Mouse (Mus musculus) forelimb bud, embryonic 11.5 days (tissue): ENCODE results near the gene Map1a.

Source experiments
- DNase-seq: peaks from one replicate; pipeline ENCODE4 v3.0.0-alpha.2; 2012; ENCODE audit warnings: low read depth, low spot score

The Map1a gene

DNA sequence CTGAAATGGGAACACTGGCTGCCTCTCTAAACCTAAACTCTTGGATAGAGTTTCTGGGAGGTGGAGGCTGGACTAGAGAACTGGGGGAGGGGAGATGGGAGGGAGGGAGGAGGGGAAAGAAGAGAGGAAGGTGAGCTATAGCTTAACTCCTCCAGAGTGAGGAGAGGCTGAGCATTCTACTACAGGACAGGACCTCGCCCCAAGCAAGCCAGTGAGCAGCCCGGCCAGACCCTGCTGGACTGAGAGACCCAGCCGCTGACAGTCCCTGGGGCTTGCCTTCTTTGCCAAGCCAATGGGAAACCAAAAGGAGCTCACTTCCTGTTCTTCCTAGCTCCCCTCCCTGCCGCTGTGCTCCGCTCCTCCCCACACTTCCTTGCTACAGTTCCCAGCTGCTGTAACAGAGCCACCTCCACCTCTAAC is 19.6 kb downstream of the Map1a start:
- peak; percentile 11 for DNase-seq

DNA sequence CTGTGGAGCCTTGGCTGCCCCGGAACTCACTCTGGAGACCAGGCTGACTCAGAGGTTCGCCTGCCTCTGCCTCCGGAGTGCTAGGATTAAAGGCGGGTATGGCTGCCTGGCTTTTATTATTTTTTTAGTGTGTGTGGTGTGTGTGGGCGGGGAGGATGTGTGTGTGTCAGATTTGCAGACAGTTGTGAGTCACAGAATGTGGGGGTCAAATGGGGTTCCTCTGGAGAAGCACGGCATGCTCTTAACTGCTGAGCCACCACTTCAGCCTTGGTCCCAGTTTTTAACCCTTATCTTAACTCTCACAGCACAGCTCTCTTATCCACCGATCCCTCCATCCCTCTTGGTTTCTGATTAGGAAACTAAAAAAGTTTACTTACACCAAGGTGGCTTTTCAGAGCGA is 26.9 kb downstream of the Map1a start:
- no peak for DNase-seq

DNA sequence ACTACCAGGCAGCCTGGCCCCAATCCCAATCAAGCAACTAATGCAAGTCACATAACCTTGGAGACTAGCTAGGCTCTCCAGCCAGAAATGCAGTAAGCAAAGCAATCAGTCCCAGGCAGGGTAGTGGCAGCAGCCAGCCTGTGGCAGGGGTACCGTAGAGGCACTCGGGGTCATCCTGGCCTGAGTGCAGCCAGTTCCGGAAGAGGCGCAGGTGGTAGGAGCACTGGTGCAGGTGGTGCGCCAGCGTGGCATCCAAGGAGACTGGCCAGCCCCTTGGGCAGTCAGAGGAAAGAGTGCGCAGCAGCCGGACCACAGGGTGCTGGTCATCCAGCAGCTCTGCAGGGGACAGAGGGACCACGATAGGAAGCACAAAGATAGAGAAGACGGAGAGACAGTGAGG is 33.6 kb downstream of the Map1a start:
- no peak for DNase-seq

DNA sequence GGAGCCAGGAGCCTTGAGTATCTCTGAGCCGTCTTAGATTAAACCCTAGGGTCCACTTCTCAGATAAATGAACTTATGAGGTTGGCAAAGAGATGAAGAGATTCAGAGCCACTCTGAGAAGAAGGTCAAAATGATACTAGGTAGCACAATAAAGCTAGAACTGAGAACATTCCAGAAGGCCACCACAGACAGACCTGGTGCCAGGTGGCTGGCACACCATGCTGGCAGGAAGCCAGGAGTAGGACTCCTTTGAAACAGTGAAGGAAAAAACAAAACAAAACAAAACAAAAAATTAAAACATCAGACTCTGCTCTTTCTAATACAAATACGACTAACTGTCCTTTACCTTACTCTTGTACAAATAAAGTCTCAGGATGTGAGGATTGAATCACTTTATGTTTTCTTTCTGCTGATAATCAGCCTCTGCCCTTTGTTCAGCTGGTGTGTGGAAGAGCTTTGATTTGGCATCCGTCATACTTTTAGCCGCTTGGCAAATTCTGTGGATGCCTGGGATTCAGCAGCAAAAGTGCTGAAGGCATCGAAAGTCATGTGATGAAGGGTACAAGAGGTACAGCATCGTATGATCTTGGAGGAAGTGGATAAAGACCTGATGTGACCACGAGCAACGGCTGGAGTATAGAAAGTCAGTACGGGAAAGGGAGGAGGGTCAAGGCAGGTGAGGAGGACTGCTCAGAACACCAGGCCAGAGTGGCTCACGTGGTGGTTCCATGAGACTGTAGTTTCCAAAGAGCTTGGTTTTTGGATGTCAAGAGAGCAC is 34.5 kb downstream of the Map1a start:
- DNase-seq: no peak

DNA sequence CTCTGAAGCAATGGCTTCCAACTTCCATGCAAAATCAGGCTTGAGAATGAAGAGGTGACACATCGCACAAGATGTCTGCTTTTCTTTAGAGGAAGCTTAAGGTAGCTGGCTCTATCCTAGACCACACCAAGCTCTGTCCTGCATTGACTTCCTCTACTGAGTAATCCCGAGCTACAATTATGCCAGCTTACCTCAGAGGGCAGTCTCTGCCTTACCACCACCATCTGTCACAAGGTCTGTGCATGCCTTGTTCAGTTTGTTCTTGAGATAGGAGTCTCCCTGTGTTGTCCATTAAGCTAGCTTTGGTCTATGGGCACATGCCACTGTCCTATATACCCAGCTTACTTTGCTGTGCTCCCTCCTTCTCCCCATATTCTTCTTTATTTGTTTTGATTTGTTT is 40.1 kb downstream of the Map1a start:
- DNase-seq: no peak

DNA sequence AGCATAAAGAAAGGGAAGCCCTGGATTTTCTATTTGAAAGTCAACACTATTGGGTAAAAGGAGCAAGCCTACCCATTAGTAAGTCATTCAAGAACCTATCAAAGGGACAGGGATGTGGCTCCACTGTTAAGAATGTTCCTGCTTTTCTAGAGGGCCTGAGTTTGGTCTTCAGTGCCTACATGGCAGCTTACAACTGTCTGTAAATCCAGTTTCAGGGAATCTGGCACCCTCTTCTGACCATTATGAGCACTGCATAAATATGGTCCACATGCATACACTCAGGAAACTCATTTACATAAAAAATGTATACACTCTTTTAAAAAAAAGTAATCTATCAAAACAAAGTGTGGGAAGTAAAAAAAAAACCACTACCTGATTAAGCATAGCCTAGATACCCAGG is 49.7 kb downstream of the Map1a start:
- no peak for DNase-seq

DNA sequence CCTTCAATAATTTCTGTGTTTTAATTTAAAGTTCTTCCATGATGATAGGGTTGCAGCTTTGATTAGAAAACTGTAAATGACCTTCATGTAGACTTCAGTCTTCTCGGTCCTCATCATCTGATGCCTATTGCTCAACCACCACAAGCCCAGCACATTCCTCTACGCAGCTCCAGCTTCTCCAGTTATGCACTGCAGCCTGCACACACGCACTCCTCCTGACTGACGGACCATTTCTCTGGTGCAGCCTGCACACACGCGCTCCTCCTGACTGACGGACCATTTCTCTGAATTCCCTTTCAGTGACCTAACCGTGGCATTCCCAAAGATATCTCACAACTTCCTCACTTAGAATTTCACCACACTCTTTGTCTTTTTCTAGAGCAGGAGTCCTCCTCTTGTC is 63.8 kb downstream of the Map1a start:
- DNase-seq: no peak

DNA sequence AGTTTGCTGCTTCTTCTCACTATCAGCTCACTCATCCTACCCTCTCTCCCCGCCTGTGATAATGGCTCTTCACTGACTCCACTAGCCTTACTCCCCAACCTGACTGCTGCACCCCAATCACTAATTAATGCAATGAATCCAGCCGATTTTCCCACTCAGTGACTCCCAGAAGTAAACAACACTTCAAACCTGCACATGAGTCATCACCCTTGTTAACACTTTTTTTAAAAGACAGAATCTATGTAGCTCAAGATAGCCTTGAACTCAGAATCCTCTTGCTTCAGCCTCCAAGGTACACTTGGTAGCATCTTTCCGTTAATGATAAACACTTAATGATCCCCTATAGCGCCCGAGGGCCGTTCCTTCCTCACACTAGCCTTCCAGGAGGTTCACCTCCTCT is 65.0 kb downstream of the Map1a start:
- DNase-seq: no peak

DNA sequence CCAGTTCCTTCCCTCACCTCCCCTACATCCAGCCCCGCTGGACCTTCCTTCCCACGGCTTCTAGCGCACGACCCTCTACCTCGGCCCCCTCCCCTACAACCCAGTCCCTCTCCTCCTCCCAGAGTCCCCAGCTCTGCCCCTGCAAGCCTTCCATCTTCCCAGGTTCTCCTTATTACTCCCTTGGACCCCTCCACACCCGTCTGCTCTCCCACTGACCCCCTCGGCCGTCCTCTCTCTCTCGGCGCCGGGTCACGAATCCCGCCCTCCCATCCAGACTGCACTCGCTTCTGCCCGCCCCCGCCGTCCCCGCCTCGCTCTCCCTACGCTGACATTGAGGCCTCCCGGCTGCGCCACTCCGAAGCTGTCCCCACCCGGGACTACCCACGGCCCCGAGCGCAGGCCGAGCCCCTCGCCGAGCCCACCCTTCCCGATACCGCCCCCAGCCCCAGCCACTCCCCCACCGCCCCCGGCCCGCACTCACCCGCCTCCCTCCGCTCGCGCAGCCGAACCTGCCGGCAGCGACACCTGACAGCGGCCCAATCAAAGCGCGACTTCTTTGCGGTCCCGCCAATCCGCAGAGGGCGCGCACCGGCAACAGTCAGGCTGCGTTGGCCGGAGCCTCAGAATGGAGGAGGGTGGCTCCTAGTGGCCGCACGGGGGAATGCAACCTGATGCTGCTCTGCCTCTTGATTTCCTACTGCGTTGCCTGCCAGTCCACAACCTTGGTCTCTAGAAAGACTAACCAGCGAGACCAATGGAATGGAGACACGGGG is 65.6 kb downstream of the Map1a start, which contains the start of gene Ppip5k1:
Gene Ppip5k1, minus strand, starts transcription at position 577 of the 773 bp plus-strand sequence.
- DNase-seq: peak; percentile 95

DNA sequence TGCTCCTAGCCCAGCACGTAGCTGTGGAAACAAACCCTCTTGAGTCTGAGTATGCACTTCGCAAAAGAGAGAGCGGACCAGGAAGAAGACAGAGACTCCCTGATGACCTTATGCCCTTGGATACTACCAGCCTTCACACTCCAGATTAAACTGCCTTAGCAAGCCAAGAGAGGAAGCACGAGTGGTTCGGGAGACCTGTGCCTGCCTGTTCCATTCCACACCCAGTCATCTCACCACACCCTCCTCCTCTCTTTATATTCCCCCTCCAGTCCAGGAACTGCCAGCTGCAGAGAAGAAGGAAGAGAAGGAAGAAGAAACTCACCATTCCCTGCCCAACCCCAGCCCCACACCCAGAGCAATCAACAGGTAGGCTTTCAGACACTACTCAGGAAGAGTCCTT is 68.1 kb downstream of the Map1a start, which contains the start of gene Ckmt1:
Gene Ckmt1, plus strand, starts transcription at position 221 of the 400 bp plus-strand sequence.
- no peak for DNase-seq

DNA sequence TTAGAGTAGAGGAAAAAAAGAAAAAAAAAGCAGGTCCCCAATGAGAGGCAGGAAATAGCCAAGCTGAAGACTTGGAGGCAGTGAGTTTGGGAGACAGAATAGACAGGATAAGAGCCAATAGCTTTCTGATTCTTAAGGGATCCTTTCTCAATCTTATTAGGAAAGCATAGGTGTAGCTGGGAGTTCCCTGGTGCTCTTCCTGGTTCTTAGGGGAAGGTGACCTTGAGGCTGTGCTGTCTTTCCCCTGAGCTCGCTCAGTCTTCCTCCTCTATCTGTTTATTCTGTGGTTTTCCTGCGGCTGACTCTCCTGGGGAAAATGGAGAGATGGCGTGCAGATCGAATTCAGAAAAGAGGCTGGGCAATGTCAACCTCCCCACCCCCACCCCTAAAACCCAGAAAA is 68.6 kb downstream of the Map1a start:
- DNase-seq: no peak

DNA sequence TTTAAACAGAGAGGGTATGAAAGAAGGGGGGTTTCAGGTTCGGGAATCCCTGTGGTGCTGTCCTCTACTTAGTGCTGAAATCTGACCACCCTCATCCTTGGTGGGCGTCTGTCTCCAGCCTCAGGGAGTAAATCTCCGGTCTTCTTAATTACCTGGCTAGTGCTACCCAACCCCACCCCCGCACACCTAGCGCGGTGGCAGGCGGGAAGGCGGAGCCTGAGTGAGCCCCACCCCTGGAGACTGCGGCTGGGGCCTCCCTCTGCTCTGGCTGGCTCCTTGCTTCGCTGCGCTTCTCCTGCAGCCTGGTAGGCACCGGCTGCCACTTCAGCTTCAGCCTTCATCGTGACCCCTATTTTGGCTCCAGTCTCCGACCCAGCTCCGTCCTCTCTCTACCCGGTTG is 69.0 kb downstream of the Map1a start:
- peak; percentile 62 for DNase-seq

DNA sequence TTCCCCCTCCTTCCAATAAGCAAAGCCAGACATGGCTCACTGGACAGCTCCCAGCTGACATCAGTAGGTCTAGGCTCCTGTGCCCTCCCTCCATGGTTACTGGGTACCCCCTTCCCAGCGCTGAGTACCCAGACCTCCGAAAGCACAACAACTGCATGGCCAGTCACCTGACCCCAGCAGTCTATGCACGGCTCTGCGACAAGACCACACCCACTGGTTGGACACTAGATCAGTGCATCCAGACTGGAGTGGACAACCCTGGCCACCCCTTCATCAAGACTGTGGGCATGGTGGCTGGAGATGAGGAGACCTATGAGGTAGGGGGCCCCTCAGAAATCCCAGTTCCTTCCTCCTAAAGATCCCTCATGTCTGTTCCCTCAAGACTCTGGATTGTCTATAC is 70.1 kb downstream of the Map1a start:
- DNase-seq: no peak
